Mouse (Mus musculus) heart, postnatal 4 days (tissue): ENCODE data around the gene Kdr. TPM values are rescaled to one million over a fixed set of nuclear protein-coding genes. Genes with fewer than 3 reads are reported as not detected.
A peak's percentile ranks its signal among the peaks of the same experiment; 100 is the strongest.

Source experiments
- DNase-seq: peaks from one replicate; pipeline ENCODE4 v3.0.0; 2021
- microRNA-seq, 2 experiments: library from miRNA; unstranded; fragments of <30 nt; microRNA quantifications; one replicate each; pipeline ENCODE4 v1.2.0; 2021 to 2022
- total RNA-seq, 2 experiments: library from RNA; stranded (reverse); gene quantifications; 2 replicates each; pipeline ENCODE4 v1.2.3; 2021

Kdr gene
- total RNA-seq, 2 experiments from 2014 or later, result 115 to 119 TPM

DNA sequence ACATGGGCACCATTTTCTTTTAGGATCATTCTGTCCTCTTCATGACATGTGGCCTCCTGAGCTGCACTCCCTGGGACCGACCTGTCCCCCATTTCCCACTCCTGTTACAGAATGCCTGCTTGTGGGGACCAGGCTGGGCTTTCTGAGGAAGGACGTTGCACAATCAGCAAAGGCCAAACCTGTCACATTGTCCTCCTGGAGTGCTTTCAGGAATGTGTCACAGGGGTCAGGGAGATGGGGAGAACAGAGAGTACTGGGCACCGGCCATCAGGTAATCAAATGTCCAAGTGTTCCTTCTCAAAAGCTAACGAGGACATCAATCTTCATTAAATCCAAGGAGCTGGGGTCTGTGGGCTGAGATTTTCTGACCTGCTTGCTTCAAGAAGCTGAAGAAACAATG, 72.2 kb downstream of the Kdr start:
- no peak for DNase-seq

DNA sequence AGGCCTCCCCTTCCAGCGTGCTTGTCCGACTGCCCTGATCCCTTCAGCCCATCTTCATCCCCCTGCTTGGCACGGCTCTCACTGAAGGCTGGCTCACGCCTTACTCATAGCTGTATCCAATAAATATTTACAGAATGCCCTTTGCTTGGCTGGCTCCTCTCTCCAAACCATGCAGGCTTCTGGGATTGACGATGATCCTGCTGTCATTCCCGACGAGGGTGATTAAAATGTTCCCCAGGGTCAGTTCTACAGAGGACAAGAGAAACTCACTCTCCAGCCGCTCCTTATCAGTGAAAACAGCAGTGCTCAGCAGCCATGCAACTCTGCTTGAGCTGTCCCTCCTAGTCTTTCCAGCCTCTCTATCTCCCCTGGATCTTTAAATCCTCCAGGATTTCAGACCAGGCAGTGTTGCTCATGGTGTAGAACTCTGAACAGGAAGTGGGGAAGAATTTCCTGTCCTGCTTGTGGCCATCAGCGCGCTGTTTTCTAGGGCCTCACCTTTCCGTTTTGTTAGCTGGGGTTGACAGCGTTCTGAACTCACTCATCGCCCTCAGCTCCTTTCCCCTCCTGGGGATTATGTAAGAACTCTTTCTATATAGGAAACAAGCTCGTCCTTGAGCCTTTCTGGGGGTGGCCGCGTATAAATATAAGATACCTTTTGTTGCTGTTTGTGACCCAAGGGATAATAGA, 77.9 kb downstream of the Kdr start:
- DNase-seq, result peak; percentile 18

DNA sequence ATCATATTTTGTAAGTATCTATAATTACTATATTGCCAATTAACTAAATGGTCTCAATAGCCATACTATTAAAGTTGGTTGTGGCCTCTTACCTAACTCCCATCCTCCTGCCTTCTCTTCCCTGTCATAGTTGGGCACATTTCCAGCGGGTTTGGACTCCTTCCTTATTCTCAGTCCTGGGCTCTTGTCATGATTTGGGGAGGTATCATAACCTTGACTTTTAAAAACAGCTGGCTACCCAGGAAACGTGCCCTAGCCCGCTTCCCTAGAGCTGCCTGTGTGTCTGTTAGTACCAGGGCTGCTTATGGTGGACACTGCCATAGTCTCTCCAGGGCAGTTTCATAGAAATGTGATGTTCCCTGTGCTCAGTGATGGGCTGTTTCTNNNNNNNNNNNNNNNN, 82.9 kb downstream of the Kdr start:
- no peak for DNase-seq

DNA sequence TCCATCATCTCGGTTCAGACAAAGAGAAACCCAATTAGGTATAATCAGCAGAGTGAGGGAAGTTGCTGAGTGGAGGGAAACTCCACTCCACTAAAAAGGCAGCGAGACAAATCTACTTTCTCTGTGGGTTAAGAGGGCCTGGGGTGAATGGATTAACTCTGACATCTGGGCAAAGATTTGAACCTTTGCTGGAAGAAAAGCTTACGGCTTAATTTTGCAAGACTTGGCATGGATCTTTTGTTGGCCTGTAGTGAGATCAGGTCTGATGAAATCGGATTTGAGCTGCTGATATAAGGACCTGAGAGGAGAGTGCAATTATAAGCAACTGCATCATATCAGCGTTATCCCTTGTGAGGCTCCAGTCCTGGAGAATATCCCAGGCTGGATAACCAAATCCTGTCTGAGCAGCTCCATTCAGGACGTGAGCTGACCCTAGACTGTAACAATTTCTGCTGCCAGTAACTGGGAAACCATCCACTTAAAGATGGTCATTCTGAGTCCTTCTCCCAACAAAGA, 85.2 kb downstream of the Kdr start:
- no peak for DNase-seq

Small RNAs within 50 kb of the gene (microRNA-seq; reads per million reads assigned to microRNA genes)
- 0 reads per million in 2 experiments for gene Gm25374

Other genes starting within 250 kb of the Kdr start
- 10 to 100 TPM; 20.8 to 23.7 TPM for gene Srd5a3, start 161.8 kb upstream of the Kdr start, total RNA-seq
- 10 to 100 TPM; 49.4 to 50.4 TPM for gene Tmem165, start 205.4 kb upstream of the Kdr start, total RNA-seq